Mouse (Mus musculus) frontal cortex, postnatal 14 days (tissue): ENCODE measurements at regions not wholly inside any gene's neighbourhood (a gene's known extent, or its start where the extent isn't known, plus 50 kb on each side); places are given as distances from the start of the nearest gene placed in this dataset.

Source experiments
- DNase-seq, 2 experiments: peaks; one replicate each; pipeline ENCODE4 v3.0.0; 2022; ENCODE audit warnings: low spot score in 2 of 2

DNA sequence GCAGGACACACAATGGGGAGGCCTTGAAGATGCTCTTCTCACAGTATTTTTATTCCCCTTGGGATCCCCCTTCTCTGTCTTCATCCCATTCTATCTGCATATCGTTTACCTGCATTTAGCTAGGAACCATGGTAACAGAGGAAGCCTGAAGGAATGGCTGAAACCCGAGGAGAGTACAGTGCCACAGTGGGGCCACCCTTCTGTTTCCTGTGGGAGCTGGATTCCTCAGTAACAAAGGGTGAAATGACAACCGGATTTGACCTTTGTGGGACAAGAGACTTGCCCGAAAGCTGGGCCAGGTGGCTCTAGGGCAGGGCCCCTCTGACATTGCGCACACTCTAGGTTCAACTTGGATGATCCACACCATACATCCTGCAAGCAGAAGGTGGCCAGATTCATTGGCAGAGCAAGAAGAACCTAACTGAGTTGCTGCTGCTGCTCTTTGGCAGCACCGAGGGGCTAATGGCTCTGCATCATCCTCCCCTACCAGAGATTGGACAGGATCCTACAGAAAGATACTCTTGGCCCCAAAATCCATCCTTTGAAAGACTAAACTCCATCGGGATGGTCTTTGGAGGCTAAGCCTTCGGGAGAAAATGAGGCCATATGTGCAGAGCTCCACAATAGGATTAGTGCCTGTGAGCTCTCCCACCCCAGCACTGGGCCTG lies 310.0 kb downstream of the Sox9 start:
- DNase-seq: no peak

DNA sequence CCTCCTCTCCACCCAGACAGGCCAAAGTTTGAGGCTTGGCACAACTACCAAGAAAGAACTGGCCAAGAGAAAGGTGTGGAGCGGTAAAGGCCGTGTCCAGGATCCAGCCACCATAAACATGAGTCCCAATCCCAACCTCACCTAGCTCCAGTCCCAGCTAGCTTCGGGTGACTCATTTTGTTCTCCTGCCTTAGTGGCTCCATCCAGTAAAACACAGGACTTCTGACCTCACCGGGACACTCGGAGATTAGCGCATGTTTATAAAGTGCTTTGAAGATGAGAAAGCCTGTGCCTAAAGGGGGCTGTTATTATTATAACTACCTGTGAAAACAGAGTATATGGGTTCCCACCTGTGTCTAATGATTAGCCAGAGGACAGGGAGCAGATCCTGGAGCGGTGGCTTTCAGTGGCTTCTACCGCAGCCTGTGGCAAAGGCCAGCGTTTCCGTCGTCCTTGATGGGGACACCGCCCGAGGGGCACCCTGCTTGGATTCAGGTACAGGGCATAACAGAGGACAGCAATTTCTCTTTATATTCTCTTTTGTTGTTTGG lies 311.9 kb downstream of the Sox9 start:
- DNase-seq: no peak

DNA sequence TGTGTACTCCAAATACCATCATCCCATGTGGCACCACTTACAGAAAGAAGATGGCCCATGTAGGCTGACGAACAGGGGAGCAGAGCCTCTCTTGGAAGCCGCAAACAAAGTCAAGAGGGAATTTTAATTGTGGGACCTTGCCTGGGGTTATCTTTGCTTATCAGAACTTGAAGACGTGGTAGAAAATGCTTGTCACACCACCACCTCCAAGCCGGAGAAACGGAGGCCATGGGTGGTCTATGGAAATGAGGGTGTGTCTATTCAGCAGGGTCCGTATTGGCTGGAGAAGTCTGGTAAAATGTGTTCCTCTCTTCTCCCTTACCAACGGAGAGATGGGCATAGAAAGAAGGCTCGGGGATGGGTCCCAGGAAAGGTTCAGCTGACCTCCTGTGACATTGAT lies 313.6 kb downstream of the Sox9 start:
- no peak for DNase-seq

DNA sequence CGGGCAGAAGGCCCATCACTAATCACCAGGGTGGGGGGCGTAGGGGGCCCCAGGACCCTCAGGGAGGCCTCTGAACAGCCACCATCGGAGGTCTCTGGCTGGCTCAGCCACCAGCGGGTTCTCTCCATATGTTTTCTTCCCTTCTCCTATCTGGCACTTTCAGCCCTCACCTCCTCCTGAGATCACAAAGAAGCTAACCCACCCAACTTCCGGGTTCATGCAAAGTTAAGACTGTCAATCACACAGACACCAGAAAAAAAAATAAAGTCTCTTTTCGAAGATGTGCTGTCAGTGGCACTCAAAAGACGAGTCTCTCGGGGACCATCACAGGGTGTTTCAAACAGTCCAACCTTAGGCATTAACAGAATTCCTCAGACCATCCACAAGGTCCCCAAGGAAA lies 314.2 kb downstream of the Sox9 start:
- DNase-seq: no peak

DNA sequence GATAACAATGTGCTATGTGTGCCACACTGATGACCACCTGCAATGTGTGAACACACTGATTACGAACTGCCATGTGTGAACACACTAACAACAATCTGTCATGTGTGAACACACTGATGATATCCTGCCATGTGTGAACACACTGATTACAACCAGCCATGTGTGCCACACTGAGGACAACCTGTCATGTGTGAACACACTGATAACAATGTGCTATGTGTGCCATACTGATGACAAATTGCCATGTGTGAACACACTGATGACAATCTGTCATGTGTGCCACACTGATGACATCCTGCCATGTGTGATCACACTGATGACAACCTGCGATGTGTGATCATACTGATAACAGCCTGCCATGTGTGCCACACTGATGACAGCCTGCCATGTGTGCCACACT lies 316.3 kb downstream of the Sox9 start:
- no peak for DNase-seq

DNA sequence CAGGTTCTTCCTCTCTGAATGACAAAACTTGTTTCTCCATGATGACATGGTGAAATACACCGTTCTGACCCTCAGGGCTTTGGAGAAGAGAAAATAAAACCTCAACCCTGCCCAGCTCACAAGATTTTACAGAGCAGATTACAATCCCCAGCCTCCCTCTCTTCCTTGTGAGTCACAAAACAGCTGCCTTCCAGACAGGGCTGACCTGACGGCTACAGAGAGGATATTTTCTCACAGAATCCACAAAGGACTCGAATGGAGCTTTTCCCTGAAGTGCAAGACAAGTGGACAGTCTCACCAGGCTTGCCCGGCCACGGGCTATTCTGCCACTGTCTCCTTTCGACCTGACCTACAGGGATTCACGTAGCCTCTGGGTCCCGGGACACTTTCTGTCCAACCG lies 318.8 kb downstream of the Sox9 start:
- no peak for DNase-seq

DNA sequence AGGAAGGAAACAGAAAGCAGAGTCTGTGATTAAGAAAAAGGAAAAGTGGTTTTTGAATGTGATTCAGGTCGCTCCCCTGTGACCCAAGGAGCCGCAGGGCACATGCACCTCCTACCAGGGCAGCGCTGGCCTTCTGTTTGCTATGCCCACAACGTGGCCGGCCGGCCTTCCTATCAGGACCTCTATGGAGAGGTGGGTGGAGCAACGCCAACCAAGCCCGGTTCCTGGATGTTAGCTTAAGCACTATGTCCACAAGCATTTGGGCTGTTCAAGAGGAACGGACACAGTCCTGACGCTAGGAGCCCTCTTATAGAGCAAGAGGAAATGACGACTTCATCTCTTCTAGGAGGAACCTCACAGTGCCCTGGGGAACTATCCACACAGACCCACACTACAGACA lies 319.5 kb downstream of the Sox9 start:
- DNase-seq: no peak

DNA sequence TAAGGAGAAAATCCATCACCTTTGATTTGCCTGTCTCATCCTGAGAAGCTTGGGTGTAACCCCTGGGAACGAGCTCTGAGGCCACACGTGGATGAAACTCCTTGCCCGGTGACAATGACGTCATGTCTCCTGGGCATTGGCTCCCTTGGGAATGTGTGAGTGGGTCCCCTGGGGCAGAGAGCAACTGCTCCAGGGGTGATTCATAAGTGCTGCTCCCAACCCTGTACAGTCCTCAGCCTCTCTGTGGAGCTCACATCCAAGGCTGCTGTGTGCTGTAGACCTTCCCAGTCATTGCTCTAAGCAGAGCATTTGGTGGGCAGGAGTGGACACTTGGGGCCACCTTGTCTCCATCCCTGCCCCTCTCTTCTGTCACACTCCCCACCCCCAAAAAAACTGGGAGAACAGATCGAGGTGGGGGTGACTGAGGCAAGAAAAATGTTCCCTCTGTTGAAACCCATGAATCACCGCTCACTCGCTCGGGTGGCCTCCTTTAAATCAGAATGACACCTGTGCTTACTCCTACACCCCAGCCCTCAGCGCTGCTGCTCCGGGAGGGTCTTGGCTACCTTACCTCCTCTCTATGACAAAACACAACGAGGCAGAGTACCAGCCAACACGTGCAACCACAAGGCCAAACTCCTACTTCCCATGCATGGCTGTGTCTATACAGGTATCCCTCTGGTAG lies 321.3 kb downstream of the Sox9 start:
- no peak for DNase-seq

DNA sequence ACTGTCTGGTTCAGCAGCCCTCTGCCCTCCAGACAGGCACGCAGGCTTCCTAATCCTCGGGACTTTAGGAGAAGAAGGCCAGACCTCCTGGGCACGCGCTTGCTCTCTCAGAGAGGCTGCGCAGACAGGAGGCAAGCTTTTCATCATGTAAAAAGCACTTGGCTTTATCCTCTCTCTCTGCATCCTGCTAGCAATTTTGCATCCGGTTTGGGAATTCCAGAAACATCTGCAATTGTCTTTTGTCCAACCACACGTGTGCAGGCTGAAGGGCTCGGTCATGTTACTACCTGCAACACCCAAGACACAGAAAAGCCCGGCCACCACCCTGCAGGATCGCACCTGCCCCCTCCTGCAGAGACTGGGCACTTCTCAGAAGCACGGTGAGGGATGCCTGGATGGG lies 323.3 kb downstream of the Sox9 start:
- no peak for DNase-seq

DNA sequence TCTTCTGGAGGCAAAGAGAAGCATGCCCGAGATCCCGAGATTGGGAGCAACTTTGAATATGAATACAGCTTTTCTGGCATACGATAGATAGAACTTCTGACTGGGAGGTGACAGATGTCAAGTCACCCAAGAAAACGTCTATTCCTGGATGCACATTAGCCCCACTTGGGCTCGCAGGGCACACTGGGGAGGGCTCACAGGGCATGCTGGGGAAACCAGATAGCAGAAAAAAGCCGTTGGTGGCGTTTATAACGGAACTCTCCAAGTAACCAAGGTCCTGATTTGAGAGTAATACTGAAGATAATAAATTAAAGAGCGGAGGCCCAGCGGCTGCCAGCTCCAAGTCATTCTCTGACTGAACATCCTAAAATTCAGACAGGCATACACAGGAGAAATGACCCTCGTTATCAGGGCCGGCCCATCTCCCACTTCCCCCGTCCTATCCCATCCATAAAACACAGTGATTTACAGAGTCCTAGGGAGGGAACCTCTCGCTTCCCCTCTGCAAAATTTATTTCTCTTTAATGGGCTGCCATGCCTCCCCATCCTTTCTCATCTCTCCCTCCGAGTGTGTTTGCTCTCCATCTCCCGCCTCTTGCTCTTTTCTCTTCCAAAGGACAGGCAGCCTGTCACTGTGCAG lies 325.3 kb downstream of the Sox9 start:
- no peak for DNase-seq

DNA sequence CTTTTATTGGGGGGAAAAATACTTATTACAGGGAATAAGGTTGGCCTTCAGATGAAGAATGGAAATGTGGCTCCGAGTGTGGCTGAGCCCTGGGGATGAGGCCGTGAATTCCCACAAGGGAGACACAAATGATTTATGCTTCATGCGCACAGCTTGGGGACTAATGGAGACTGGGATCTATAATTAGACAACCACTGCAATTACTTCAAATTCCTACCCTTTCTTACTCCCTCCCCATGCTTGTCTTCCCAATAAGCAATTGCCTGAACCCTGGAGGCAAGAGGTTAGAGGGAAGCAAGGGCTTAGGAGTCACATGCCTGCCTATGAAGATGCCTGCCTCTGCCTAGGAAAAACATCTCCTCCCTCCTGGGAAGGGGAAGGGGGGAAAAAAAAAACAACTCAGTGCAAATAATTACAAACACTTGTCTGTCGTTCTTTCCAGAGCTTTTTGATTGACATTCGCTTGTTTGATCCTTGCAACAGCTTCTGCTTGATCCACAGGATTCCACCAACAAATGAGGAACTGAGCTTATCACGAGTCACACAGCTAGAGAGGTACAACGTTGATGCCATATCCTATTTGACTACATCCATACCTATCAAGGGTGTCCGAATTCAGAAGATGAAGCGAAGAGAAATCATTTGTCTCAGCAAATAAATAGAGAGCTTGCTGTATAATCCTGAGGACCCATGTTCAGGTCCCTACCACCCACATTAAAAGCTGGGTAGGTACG lies 326.1 kb downstream of the Sox9 start:
- DNase-seq: no peak

DNA sequence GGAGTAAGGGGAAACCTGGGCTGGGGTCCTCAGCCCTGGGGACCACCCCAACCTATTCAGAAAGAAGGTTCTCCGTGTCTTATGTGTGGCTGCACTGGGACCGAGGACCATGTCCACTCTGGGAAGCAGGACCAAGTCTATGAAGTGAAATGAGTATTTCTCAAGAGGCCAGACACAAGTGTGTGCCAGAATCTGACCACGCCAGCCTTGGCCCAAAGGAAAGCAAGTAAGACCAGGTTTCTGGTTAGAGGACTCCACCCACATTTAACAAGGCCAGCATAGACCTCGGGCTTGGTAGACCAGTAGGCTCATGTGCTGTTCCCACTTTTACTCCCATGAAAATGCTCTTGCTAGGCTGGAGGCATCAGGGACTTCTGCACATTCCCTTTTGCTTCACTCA lies 327.1 kb downstream of the Sox9 start:
- no peak for DNase-seq

DNA sequence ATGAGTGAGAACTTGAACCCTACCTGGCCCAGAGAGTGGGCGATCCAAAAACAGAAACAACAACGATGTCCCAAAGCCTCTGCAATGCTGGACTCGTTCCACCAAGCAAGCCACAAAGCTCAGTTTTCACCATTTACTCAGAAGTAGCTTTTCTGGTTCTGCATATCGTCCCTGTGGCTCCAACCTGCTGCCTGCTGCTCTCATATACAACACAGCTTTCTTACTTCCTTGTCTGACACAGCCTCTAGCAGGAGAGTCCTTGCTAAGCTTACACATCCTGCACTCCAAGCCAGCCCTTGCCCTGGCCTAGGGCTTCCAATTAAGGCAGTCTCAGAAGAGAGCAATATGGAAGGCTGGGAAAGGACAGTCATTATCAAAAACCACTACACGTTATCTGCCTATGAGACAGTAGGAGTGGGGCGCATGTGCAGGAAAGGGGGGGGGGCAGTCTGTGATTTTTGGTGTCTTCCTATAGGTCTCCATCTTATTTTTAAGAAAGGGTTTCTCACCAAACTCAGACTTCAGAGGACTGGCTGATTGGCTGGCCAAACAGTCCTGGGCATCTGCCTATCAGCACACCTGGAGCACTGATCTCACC lies 331.3 kb downstream of the Sox9 start:
- no peak for DNase-seq

DNA sequence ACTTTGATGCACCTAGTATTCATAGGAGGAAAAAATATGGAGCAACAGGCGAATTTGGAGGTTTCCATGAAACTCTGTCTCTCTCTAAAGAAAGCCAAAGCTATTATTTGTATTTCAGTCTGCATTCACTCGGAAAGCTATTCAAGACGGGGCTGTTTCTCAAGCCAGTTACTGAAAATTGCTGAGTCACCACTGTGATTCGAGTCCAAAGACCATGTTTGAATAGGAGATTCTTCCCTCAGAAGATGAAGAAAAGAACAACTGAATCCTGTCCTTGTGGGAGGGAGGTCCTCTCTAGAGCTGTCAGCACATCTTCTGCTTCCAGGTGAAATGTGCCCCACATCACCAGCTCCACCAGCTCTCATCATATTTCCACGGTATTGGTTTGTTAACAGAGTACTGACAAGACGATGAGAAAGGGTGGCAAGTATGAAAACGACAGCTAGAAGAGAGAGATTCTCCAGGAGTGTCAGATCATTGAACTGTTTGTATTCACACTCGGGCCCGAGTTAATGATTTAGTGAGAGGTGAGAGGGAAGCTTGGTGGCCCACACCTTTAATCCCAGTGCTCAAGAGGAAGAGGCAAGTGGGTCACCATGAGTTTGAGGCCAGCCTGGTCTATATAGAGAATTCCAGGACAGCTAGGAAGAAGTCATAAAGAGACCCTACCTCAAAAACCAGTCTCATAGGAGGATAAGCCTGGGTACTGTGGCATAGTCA lies 335.3 kb downstream of the Sox9 start:
- DNase-seq: no peak

DNA sequence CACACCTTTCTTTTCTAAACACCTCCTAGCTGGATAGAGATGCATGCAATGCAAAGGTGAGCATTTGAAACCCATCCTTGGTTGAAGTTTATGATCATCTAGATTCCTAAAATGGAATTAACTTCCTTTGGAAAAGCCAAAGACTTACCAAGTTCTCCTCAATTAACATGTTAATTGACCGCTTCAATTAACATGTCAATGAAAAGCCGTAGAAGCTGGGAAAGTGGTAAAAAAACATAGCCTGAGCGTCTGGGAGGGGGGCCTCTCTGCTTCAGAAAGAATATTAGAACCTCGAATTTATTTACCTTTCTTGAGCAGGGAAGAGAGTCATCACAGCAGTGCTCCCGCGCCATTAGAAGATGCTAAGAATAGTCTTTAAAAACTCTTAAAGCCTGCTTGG lies 338.5 kb downstream of the Sox9 start:
- DNase-seq: no peak

DNA sequence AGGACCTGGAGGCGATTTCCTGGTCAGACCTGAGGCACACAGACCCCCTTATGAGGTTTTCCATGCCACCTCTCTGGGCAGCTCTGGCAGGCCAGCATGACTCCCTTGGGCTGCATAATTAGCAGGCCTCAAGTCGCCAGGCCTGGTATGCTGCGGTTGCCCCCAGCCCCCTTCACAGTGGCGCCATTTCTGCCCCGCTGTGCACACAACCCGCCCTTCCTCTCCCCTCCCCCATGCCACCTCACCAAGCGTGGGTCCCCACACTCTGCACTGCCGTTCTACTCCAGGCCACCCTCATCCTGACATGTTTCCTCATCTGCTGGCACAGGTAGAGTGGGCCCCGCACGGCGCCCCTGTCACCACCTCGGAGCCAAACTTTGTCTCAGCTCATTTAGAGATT lies 339.3 kb downstream of the Sox9 start:
- no peak for DNase-seq

DNA sequence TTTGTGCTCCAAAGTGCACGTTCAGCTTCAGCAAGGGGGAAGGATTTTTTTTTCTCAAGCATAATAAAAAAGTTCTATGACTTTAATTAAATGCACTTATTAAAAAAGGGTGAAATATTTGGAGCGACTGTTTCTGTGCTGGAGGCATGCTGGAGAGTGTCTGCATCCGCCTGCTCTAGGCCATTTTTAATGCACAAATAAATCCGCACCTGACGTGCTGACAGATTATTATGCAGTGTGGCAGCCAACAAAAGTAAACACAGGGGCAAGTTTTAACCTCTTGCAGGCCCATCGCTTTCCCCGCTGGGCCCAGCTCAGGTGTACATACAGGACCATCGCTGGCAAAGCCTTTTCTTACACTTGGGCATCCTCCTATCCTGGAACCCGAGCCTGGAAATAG lies 340.1 kb downstream of the Sox9 start:
- no peak for DNase-seq

DNA sequence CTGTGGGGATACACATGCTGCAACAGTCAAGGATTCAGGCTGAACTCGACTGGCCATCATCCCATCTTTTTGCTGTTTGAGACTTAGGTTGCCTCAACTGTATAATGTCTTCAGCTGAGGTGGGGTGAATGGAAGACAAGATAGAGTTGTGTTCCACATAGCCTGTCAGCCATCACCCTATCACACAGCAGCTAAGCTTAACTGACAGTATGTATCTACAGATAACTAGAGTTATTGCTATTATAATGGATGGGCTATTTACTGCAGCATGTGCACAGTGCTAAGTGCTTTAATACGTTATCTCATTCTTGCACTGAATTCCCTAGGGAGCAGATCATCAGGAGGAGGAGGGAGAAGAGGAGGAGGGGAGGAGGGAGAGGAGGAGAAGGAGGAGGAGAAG lies 340.9 kb downstream of the Sox9 start:
- DNase-seq: no peak

DNA sequence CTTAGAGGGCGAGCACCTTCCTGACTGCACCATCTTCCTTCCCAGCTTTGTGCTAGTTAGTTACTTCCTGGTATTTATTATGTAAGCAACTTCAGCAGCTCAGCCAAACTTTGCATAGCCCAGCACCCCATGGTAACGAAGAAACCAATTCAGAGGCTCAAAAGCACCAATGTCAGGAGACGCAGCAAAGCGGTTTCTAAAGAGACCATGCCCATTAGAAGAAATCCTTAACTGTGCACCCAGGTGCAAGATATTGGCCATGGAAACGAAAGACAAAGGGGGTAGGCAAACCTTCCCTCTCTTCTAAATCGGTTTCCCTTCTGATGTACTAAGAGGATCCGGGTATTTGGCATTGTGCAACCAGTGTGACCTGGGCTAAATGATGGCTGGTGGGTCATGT lies 343.8 kb downstream of the Sox9 start:
- DNase-seq: no peak

DNA sequence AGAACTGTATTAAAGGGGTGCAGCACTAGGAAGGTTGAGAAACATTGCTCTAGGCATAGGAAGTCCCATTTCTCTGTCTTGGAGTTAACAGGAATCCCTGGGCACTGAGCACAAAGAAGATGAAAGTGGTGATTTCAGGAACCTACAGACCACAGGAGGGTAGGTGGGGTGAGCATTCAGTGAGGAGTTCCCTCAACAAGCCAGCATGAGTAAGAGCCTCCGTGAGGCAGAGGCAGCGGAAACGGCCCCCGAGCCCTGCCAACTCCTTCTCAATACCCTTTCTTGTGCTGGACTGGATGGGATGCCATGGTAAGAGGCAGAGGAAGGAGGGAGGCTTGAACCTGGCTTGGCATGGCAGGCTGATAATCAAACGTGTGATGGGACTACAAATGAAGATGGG lies 347.2 kb downstream of the Sox9 start:
- no peak for DNase-seq

DNA sequence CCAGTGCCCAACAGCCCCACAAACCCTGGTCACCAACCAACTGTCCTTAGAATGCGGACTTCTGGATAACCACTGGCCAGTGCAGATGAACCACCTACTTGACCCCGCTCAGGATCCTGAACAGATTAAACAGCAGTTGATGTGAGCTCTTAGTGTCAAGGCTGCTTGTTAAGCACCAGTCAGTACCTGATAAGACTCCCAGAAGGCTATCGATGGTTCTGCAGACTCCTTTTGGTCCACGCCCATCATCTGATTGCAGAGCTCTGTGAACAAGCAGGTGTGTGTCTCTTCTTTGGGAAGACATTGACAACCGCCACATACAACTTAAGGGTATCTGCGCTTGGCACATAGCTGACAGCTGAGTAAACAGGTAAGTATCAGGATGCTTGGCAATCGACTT lies 348.0 kb downstream of the Sox9 start:
- DNase-seq: no peak
